Mouse (Mus musculus) heart, postnatal 25 days (tissue): ENCODE measurements around the gene Cited4. TPM values are rescaled to one million over a fixed set of nuclear protein-coding genes. Genes with fewer than 3 reads are reported as not detected.

ENCODE experiments used
- total RNA-seq, 2 experiments: library from RNA; stranded (reverse); gene quantifications; 2 replicates each; pipeline ENCODE4 v1.2.3; 2021

Cited4 gene
- total RNA-seq, 2 experiments from 2014 or later, result 46.4 to 61.3 TPM

Other genes starting within 250 kb of the Cited4 start
- not detected for gene Slfnl1, start 134.3 kb upstream of the Cited4 start, total RNA-seq
- gene Ctps, start 96.3 kb upstream of the Cited4 start, total RNA-seq, result 10 to 100 TPM; 34.0 to 34.2 TPM
- not detected for gene Gm8439, start 77.8 kb upstream of the Cited4 start, total RNA-seq
- gene Kcnq4, start 82.0 kb downstream of the Cited4 start, total RNA-seq, result 1 to 10 TPM; 1.8 to 2.2 TPM
- 10 to 100 TPM; 58.6 to 62.3 TPM for gene Nfyc, start 165.0 kb downstream of the Cited4 start, total RNA-seq
- gene Rims3, start 188.2 kb downstream of the Cited4 start, total RNA-seq, result under 1 TPM in 1 of 2 experiments, not detected in 1; 0.05 TPM